Mouse (Mus musculus) cerebellum, adult 11 months (tissue): Measurements from ENCODE around the gene Cntnap1.
"Not testable (repeated sequence)": the region's sequence is repeated elsewhere in the genome, so short reads cannot be mapped to it uniquely, and the experiment has no call there.

Experiments used
- DNase-seq: peaks from one replicate; pipeline ENCODE4 v3.0.0; 2022

Cntnap1 gene

GRCm38 (mm10) chr11:101170354-101170810 lies at the start of gene Cntnap1:
Cntnap1 (plus strand) TSS chr11:101170523.
- peak; percentile 68 for DNase-seq

GRCm38 (mm10) chr11:101120545-101121188 lies 49.7 kb upstream of the Cntnap1 start:
- no peak for DNase-seq

GRCm38 (mm10) chr11:101124494-101124893 lies 45.8 kb upstream of the Cntnap1 start:
- DNase-seq, result not testable (repeated sequence)

GRCm38 (mm10) chr11:101125008-101125407 lies 45.3 kb upstream of the Cntnap1 start:
- DNase-seq, result not testable (repeated sequence)

GRCm38 (mm10) chr11:101127075-101127474 lies 43.2 kb upstream of the Cntnap1 start:
- DNase-seq, result no peak

GRCm38 (mm10) chr11:101128996-101129577 lies 41.2 kb upstream of the Cntnap1 start:
- DNase-seq, result peak; percentile 76

GRCm38 (mm10) chr11:101130056-101130756 lies 40.1 kb upstream of the Cntnap1 start:
- DNase-seq, result no peak

- peak; percentile 55 for DNase-seq
These were observed 39.1 kb upstream of the Cntnap1 start for GRCm38 (mm10) chr11:101131187-101131586.

- DNase-seq, result no peak
These were observed 38.6 kb upstream of the Cntnap1 start for GRCm38 (mm10) chr11:101131701-101132100.

GRCm38 (mm10) chr11:101133037-101133436 lies 37.3 kb upstream of the Cntnap1 start:
- no peak for DNase-seq

- DNase-seq, result no peak
These were observed 36.0 kb upstream of the Cntnap1 start for GRCm38 (mm10) chr11:101134217-101134865.

GRCm38 (mm10) chr11:101137000-101137399 lies 33.3 kb upstream of the Cntnap1 start:
- DNase-seq, result no peak

- DNase-seq, result no peak
These were observed 31.7 kb upstream of the Cntnap1 start for GRCm38 (mm10) chr11:101138536-101139181.

- DNase-seq, result no peak
These were observed 30.0 kb upstream of the Cntnap1 start for GRCm38 (mm10) chr11:101140164-101140819.

- no peak for DNase-seq
These were observed 29.2 kb upstream of the Cntnap1 start for GRCm38 (mm10) chr11:101141088-101141487.

- no peak for DNase-seq
These were observed 27.9 kb upstream of the Cntnap1 start for GRCm38 (mm10) chr11:101142215-101142967.

GRCm38 (mm10) chr11:101143338-101144225 lies 26.7 kb upstream of the Cntnap1 start:
- DNase-seq, result no peak

GRCm38 (mm10) chr11:101146377-101146776 lies 23.9 kb upstream of the Cntnap1 start:
- DNase-seq, result no peak

- no peak for DNase-seq
These were observed 21.6 kb upstream of the Cntnap1 start for GRCm38 (mm10) chr11:101148751-101149150.
